Mouse (Mus musculus) stomach, postnatal 0 days (tissue): ENCODE measurements around the gene Ston2. TPM values are rescaled to one million over a fixed set of nuclear protein-coding genes. Genes with fewer than 3 reads are reported as not detected.
A peak's percentile ranks its signal among the peaks of the same experiment; 100 is the strongest.

ENCODE experiments used
- ATAC-seq: fragments of 200-750 bp; cut with Nextera tagmentation; 2 replicates; pipeline ENCODE4 v1.8.0; 2017; ENCODE audit not compliant: low FRiP score, low TSS enrichment
- DNase-seq: peaks from one replicate; pipeline ENCODE4 v3.0.0-alpha.2; 2016; ENCODE audit warnings: low spot score
- H3K27ac ChIP-seq: fragments of 300-500 bp; sonication (generic); replicated peaks from 2 replicates; pipeline ENCODE4 v1.5.1; 2014; ENCODE audit warnings: mild to moderate bottlenecking, control low read depth
- H3K27me3 ChIP-seq: fragments of 300-500 bp; sonication (generic); 2 replicates; pipeline ENCODE4 v1.6.1; 2014; ENCODE audit warnings: low read length; ENCODE audit not compliant: control insufficient read depth, insufficient read depth
- H3K36me3 ChIP-seq: fragments of 300-500 bp; sonication (generic); 2 replicates; pipeline ENCODE4 v1.6.1; 2014; ENCODE audit warnings: low read length, mixed read lengths; ENCODE audit not compliant: control insufficient read depth, insufficient read depth
- H3K4me1 ChIP-seq: fragments of 300-500 bp; sonication (generic); replicated peaks from 2 replicates; pipeline ENCODE4 v1.6.1; 2014; ENCODE audit warnings: antibody characterized with exemption; ENCODE audit not compliant: control insufficient read depth, insufficient read depth
- H3K4me2 ChIP-seq: fragments of 300-500 bp; sonication (generic); replicated peaks from 2 replicates; pipeline ENCODE4 v1.6.1; 2014; ENCODE audit warnings: low read depth, mild to moderate bottlenecking, control low read depth, moderate library complexity
- H3K4me3 ChIP-seq: fragments of 300-500 bp; sonication (generic); 2 replicates; pipeline ENCODE4 v1.5.1; 2014; ENCODE audit warnings: low read depth, low read length, control low read depth
- H3K9ac ChIP-seq: fragments of 300-500 bp; sonication (generic); 2 replicates; pipeline ENCODE4 v1.6.1; 2014; ENCODE audit warnings: mild to moderate bottlenecking, low read length, control low read depth, mixed read lengths
- H3K9me3 ChIP-seq: fragments of 300-500 bp; sonication (generic); 2 replicates; pipeline ENCODE4 v1.6.1; 2016; ENCODE audit warnings: low read length; ENCODE audit not compliant: control insufficient read depth
- CTCF ChIP-seq: IDR thresholded peaks from 2 replicates; pipeline ENCODE4 v1.5.1; 2016; ENCODE audit warnings: antibody characterized with exemption, low read depth, mild to moderate bottlenecking, moderate library complexity
- EP300 ChIP-seq: optimal IDR thresholded peaks from 2 replicates; pipeline ENCODE3; 2016; ENCODE audit warnings: antibody characterized with exemption
- WGBS: fragments of 180-500 bp; shearing (Covaris S2); extraction: QIAGEN DNeasy Blood & Tissue Kit; methylation state at CpG from one replicate; pipeline ENCODE4 v1.1.7; 2014; 5-methylcytosine and 5-hydroxymethylcytosine counted together
- polyA plus RNA-seq: library from polyadenylated mRNA; unstranded; fragments of >200 nt; fragmentation: Nextera tagmentation; extraction: Ambion mirVana; gene quantifications from 2 replicates; pipeline ENCODE4 v1.2.1, GENCODE M21; 2015

Gene Ston2
- polyA plus RNA-seq, result 5.4 and 5.5 TPM in 2 replicates

- Histone ChIP-seq H3K4me2 (no peak within 1 kb of the TSS), H3K9ac (no peak within 1 kb of the TSS), H3K36me3 (no peaks in the 10 kb centered on the region), H3K27me3 (no peaks in the 10 kb centered on the region), H3K9me3 (no peaks in the 10 kb centered on the region), H3K4me3 (no peak within 1 kb of the TSS), H3K4me1 (no peaks in the 10 kb centered on the region), H3K27ac (no peak within 1 kb of the TSS)
- DNase-seq (no peak), ATAC-seq (no peak)
- no peak for TF ChIP-seq EP300
- TF ChIP-seq CTCF, result no peak
- WGBS, result 64% methylated on average over 9 of the region's 9 CpGs
These were observed at the start of gene Ston2 for GRCm38 (mm10) chr12:91787959-91788437. Gene Ston2 (minus strand): TSS chr12:91788387.

GRCm38 (mm10) chr12:91837401-91838065, 49.3 kb upstream of the Ston2 start:
- Histone ChIP-seq H3K4me1 (no peaks in the 10 kb centered on the region), H3K9ac (no peak overlapping the region), H3K4me3 (no peak overlapping the region), H3K4me2 (no peak overlapping the region), H3K9me3 (no peaks in the 10 kb centered on the region), H3K36me3 (peaks cover 42% of the 10 kb centered on the region), H3K27ac (no peak overlapping the region), H3K27me3 (no peaks in the 10 kb centered on the region)
- TF ChIP-seq CTCF (no peak), EP300 (no peak)
- ATAC-seq (peak; percentile 30; the same call in 1 of the 2 replicates), DNase-seq (no peak)
- 79% methylated on average over 7 of the region's 7 CpGs for WGBS

DNA sequence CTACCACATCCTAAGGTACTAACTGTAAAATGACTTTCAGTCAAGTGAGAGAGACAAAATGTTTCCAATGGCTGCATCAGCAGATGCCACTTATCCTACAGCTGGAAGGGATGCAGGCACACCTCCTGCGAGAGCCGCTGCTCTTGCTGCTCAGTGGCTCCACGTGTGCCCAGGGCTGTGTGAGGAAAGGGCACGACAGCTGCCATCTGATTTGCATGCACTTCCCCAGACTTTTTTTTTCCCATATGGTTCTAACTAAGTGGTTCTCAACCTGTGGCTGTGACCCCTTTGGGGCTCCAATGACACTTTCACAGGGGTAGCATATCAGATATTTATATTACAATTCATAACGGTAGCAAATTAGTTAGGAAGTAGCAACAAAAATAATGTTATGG, 45.7 kb upstream of the Ston2 start:
- Histone ChIP-seq H3K9me3 (no peaks in the 10 kb centered on the region), H3K36me3 (peaks cover 35% of the 10 kb centered on the region), H3K27ac (no peak overlapping the region), H3K9ac (no peak overlapping the region), H3K4me2 (no peak overlapping the region), H3K4me1 (no peaks in the 10 kb centered on the region), H3K4me3 (no peak overlapping the region), H3K27me3 (no peaks in the 10 kb centered on the region)
- DNase-seq (no peak), ATAC-seq (no peak)
- WGBS, result 83% methylated on average over 5 of the region's 5 CpGs
- no peak for TF ChIP-seq CTCF
- no peak for TF ChIP-seq EP300

- no peak overlapping the region for H3K4me3 ChIP-seq
- TF ChIP-seq CTCF (no peak), EP300 (no peak)
- no peak overlapping the region for H3K4me2 ChIP-seq
- H3K9me3 ChIP-seq, result no peaks in the 10 kb centered on the region
- no peak for DNase-seq
- 87% methylated on average over 3 of the region's 3 CpGs for WGBS
- H3K27me3 ChIP-seq, result no peaks in the 10 kb centered on the region
- no peak overlapping the region for H3K9ac ChIP-seq
- ATAC-seq, result no peak
- H3K36me3 ChIP-seq, result peaks cover 34% of the 10 kb centered on the region
- no peak overlapping the region for H3K27ac ChIP-seq
- H3K4me1 ChIP-seq, result no peaks in the 10 kb centered on the region
These were observed 45.2 kb upstream of the Ston2 start for GRCm38 (mm10) chr12:91833237-91833938.

GRCm38 (mm10) chr12:91831410-91831809, 43.2 kb upstream of the Ston2 start:
- H3K9me3 ChIP-seq, result no peaks in the 10 kb centered on the region
- no peaks in the 10 kb centered on the region for H3K4me1 ChIP-seq
- no peak for TF ChIP-seq CTCF
- no peak for TF ChIP-seq EP300
- no peak overlapping the region for H3K27ac ChIP-seq
- DNase-seq, result no peak
- no peak overlapping the region for H3K9ac ChIP-seq
- WGBS, result 91% methylated on average over 7 of the region's 7 CpGs
- H3K4me3 ChIP-seq, result no peak overlapping the region
- H3K36me3 ChIP-seq, result peaks cover 25% of the 10 kb centered on the region
- no peak overlapping the region for H3K4me2 ChIP-seq
- H3K27me3 ChIP-seq, result no peaks in the 10 kb centered on the region
- ATAC-seq, result no peak

DNA sequence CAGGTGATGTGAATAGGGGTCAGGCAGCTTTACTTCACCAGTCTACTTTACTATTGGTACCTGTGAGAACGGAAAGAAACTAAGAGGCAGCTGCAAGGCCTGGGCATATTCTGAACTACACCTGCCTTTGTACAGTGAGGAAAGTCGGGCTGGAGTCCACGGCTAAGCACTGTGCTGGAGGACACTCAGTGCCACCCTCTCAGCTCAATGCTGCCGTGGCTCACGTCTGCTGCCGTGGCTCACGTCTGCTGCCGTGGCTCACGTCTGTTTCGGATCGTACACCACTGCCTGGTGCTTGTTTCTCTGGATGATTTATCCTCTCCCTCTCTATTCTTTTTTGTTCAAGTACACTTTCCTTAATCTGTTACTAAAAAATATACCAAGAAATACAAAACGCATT, 32.3 kb upstream of the Ston2 start:
- Histone ChIP-seq H3K9ac (no peak overlapping the region), H3K4me3 (no peak overlapping the region), H3K27me3 (no peaks in the 10 kb centered on the region), H3K4me2 (no peak overlapping the region), H3K27ac (no peak overlapping the region), H3K4me1 (no peaks in the 10 kb centered on the region), H3K36me3 (peaks cover 44% of the 10 kb centered on the region), H3K9me3 (no peaks in the 10 kb centered on the region)
- DNase-seq (no peak), ATAC-seq (no peak)
- no peak for TF ChIP-seq CTCF
- no peak for TF ChIP-seq EP300
- WGBS, result 90% methylated on average over 12 of the region's 12 CpGs
